Mouse (Mus musculus): ENCODE data around the gene Cd55b.

Gene Cd55b

GRCm38 (mm10) chr1:130342429-130342828 lies 80.4 kb downstream of the Cd55b start:
- DNase-seq (ENCODE audit: low spot score in 2 of 2), result no peak

All from urinary bladder, adult 18-20 months (tissue).